9 mouse cellular contexts compared by ENCODE assay signal in the genomic region with DNA sequence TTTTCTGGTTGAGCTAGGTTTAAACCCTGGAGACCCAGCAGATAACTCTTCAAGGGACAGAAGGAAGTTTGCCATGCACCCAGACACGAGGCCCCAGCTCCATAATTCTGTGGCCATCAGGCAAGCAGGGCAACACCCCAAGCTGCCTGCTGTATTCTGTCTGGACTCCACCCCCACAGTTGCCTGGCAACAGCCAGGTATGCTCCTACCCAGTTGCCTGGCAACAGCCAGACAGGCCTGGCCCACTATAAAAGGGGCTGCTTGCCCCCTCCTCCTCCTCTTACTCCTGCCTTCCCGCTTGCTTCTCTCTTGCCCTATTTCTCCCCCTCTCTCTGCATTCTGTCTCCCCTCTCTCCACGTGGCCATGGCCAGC. TPM values are rescaled to one million over a fixed set of nuclear protein-coding genes. Genes with fewer than 3 reads are reported as not detected.
A peak's percentile ranks its signal among the peaks of the same experiment; 100 is the strongest.
DNase-seq lines count a peak whose midpoint lies in the region; ATAC-seq lines count a peak whose summit lies in the region.
"Had no signal": no experiment of that assay in that cellular context is flagged by ENCODE, and none has a peak within 500 bp of the region (broad histone marks: within the 10 kb centered on the region; RNA-seq: fewer than 3 reads in every experiment).

No protein-coding gene starts in this region.

- no peaks in the 10 kb centered on the region for H3K27me3 ChIP-seq in hindbrain, embryonic 15.5 days
- no peaks in the 10 kb centered on the region for H3K27me3 ChIP-seq in neural tube, embryonic 12.5 days (replicated peaks)

- H3K4me1 ChIP-seq in hindbrain, embryonic 15.5 days (replicated peaks) = peaks cover 46% of the 10 kb centered on the region
- peaks cover 40% of the 10 kb centered on the region for H3K4me1 ChIP-seq in neural tube, embryonic 12.5 days

- peak overlapping the region; percentile 23 for H3K4me2 ChIP-seq in hindbrain, embryonic 15.5 days
- peak overlapping the region; percentile 49 for H3K4me2 ChIP-seq in neural tube, embryonic 12.5 days (replicated peaks)

- DNase-seq in layer of hippocampus, adult 9-11 months = peak; percentile 38
- DNase-seq in layer of hippocampus, adult 9-10 months (ENCODE audit: low spot score) = no peak
- peak; percentile 74 for DNase-seq in embryo, embryonic 11 days
- no peak for DNase-seq in urinary bladder, adult 2 months (ENCODE audit: low spot score)
- DNase-seq in adrenal gland, postnatal 10 days = no peak
- no peak for DNase-seq in urinary bladder, postnatal 36 days (ENCODE audit: low spot score in 2 of 2)

- H3K27ac ChIP-seq in hindbrain, embryonic 15.5 days (replicated peaks) = peak overlapping the region; percentile 27
- H3K27ac ChIP-seq in neural tube, embryonic 12.5 days = no peak overlapping the region
- H3K27ac ChIP-seq: macrophage had no signal

- WGBS in hindbrain, embryonic 15.5 days = 6% methylated on average over 3 of the region's 3 CpGs
- WGBS in neural tube, embryonic 12.5 days = 9% methylated on average over 3 of the region's 3 CpGs

- H3K4me3 ChIP-seq in hindbrain, embryonic 15.5 days = no peak overlapping the region
- H3K4me3 ChIP-seq in neural tube, embryonic 12.5 days = no peak overlapping the region

- peak; percentile 89 for ATAC-seq in hindbrain, embryonic 15.5 days (ENCODE audit: low FRiP score, low read depth)
- peak; percentile 90 for ATAC-seq in neural tube, embryonic 12.5 days (ENCODE audit: low FRiP score, low read depth)

- no peak overlapping the region for H3K9ac ChIP-seq in hindbrain, embryonic 15.5 days
- 0 out of 2 replicates have a peak overlapping the region, but pooled peaks have one; percentile 18 for H3K9ac ChIP-seq in neural tube, embryonic 12.5 days

- H3K9me3 ChIP-seq in hindbrain, embryonic 15.5 days = no peaks in the 10 kb centered on the region
- H3K9me3 ChIP-seq in neural tube, embryonic 12.5 days = no peaks in the 10 kb centered on the region

- H3K36me3 ChIP-seq in hindbrain, embryonic 15.5 days = no peaks in the 10 kb centered on the region
- no peaks in the 10 kb centered on the region for H3K36me3 ChIP-seq in neural tube, embryonic 12.5 days

RNA-seq across cellular contexts. Expression of gene Dclk2, which starts 57.7 kb away (rescaled TPM):
- 87.6 and 94.3 TPM in 2 replicates for polyA plus RNA-seq in hindbrain, embryonic 15.5 days (2015; fragmentation: Nextera tagmentation; extraction: Ambion mirVana)
- 66.2 and 67.0 TPM in 2 replicates for polyA plus RNA-seq in neural tube, embryonic 12.5 days (2016; fragmentation: Nextera tagmentation; extraction: Ambion mirVana)
- polyA plus RNA-seq in urinary bladder, adult 2 months (2012; rRNA removed) = 3.3 and 4.1 TPM in 2 replicates
- total RNA-seq in adrenal gland, postnatal 10 days (2021) = 10 to 100 TPM in 1 of 2 experiments, 1 to 10 TPM in 1; 7.7 to 12.6 TPM

Comparison
In these comparisons a context has a peak if more than half of its experiments do, and no peak if none do; other contexts are left out.
1. DNase-seq: peak in layer of hippocampus, adult 9-11 months (single experiment) and embryo, embryonic 11 days (single experiment); none in layer of hippocampus, adult 9-10 months (single experiment), urinary bladder, adult 2 months (single experiment), adrenal gland, postnatal 10 days (single experiment) and urinary bladder, postnatal 36 days (0 of 2).
2. RNA of gene Dclk2, which starts 57.7 kb away (polyA plus RNA-seq): 87.6 to 94.3 TPM in hindbrain, embryonic 15.5 days and 66.2 to 67.0 TPM in neural tube, embryonic 12.5 days; 3.3 to 4.1 TPM in urinary bladder, adult 2 months; every median in the first group is over 10 times any median in the second.